Mouse (Mus musculus) frontal cortex, postnatal 25 days (tissue): ENCODE data around the gene Tprg.

Experiments
- DNase-seq, 2 experiments: peaks; one replicate each; pipeline ENCODE4 v3.0.0; 2022; ENCODE audit warnings: low spot score in 2 of 2

Gene Tprg

DNA sequence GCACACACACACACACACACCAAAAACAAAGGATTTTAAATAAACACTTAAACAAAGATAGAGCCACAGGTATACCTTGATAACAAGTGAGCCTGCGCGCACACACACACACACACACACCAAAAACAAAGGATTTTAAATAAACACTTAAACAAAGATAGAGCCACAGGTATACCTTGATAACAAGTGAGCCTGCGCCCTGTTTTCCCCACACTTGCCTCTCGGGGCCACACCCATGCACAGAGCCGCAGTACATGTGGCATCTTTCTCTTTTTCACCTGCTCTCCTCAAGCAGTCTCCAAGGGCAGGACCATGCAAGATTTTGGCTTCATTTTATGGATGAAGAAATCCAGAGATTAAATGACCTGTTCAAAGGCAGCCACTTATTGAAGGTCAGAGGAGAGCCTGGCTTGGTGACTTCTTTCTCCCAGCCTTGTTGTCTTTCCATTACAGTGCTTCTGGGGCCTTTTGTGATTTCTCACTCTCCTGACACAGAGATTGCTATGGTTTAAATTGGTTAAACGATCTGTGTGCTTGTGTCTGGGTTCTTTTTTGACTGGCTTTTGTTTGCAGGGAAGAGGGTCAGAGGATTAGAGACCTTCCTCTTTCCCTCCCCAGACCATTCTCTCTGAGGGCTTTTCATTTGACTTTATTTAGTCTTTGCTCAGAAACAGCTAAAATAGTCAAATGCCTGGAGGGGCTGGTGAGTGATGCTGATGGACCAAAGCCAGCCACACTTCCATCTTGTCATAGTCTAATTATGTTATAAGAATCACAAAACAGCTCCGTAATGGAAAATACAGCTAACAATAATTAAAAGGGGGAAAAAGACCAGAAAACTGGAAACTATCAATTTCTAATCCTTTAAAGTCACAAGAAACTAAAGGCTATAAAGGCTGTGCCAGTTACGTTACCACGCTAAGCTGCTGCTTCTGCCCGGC, 46.9 kb downstream of the Tprg start:
- no peak for DNase-seq

DNA sequence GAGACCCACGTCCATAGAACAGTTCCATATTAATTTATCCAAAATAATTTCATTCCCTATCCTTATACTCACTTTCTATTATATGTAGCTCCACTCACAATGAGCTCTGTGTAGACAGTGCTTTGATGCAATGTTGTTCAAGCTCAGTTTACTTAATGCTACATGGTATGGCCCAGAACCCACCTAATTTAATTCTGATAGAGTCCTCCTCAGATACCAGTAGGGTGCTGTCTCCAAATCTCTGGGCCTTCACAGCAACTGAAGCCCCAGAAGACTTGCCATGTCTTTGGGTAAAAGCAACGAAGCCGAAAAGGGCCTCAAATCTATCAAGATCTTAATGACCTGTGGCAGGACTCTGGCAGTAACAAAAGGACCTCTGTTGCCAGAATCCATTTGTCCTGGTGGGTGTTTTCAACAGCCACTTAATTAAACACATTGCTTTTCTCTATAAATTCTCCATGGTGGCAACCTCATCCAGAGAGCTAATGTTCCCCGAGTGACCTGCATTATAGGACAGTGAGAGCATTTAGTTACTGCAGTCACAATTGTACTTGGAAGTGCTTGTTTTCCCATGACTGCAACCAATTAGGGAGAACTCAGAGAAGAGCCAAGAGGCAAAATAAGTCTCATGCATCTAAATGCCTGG, 48.6 kb downstream of the Tprg start:
- DNase-seq = no peak

DNA sequence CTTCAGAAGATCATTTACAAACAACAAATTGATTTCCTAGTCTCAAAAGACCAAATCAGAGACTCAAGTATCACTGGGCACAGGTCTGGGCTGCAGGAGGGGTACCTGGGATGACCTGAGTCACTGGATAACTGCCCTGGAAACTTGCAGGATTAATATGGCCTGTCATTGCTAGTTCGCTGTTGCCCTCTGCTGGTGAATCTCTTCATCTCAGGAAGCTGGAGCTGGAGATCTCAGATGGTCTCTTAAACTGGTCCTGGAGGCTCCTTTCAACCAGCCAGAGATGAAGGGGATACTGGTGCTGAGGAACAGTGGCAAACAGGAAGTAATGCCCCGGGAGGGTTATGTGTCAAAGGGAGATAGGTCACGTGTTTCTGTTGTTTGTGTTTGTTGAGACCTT, 63.0 kb downstream of the Tprg start:
- peak; percentile 65 to 69 for DNase-seq

DNA sequence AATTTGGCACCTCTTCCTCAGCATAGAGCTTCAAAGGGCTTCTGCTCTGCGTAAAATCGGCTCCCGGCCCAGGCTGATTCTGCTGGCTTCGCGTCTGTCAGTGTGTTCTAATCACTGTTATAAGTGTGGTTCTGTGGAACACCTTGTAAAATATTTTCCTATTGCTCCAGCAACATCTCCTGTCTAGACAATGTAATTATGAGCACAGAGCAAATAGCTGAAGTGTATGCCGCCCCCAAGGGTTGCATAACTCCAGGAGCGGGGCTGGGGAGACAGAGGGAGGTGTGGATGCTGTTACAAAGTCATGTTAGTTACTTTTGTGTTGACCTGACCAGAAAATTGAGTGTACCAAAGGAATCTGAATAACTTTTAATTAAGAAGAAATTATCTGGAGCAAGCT, 81.2 kb downstream of the Tprg start:
- no peak for DNase-seq

DNA sequence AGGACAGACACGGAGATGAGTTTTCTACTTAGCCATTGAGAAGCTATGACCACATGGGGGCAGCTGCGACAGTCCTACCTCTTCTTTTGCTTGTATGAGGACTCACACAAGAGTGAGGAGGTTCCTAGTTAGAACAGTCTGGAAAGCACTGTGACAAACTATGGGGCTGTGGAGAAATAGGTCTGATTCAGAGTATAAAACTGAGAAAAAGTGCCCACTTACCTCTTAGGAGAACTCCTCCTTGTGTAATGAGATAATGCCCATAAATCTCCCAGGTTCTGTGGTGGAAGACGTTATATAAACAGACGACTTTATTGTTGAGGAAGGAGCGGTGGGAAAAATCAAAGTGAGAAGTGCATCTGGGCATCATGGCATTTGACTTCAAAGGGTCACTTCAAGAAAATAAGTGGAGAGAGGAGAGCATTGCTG, 83.4 kb downstream of the Tprg start:
- no peak for DNase-seq

DNA sequence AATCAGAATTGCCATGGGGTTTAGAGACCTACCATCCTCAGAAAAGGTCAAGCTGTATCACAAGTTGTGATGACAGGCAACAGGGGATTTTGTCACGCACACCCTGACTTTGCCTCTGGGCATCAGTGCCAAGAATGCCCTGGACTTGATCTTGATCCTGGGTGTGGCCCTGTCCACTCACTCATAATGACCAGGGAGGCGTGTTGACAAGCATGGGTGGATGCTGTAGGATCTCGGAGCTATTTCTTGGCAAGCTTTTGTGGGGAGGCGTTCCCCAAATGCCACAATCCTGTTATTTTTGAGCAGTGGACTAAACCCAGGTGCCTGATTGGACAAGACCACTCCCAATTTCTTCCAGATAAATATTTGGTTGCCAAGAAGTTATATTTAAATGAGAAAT, 87.5 kb downstream of the Tprg start:
- DNase-seq = no peak

DNA sequence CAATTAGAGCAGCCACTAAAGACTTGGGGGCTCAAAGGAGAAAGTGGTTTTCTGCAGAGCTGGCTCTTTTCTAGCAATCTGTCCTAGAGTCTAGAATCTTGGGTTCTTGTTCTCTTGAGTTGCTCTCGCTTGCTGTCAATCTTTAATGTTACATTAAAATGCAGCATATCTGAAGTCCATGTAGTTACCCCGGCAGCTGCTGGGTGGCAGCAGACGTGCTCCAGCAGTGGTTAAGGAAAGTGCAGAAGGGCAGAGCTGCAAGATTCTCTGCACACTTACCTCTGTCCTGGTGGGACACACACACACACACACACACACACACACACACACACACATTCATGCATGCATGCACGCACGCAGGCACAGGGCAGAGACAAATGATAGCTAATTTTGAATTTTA, 88.2 kb downstream of the Tprg start:
- DNase-seq = no peak

DNA sequence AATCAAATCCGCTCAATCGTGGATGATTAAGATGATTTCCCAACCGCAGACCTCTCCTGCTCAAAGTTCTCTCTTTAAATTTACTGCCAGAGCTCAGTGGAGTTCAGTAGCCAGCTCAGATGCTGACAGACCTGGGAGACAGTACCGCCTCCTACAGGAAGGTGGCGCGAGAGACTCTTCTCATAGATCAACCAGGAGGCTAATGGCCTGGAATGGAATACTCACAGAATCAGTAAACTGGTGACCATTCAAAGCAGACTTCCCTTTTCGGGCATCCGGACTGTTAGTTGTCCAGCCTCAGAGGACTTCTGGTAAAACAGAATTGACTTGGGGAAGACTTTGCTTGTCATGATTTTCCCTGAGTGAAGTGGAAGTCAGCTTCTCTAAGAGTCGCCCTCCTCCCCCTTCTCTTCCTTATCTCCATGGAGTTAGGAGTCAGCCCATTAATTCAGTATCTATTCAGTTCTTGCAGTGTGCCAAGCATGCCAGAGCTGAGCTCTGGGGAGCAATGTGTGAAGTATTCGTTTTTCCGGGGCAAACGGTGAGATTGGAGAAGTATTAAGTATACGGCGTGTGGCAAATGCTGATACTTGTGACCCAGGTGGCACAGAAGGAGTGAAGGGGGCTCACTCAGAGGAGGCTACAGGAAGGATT, 90.2 kb downstream of the Tprg start:
- DNase-seq = peak; percentile 64 to 66

DNA sequence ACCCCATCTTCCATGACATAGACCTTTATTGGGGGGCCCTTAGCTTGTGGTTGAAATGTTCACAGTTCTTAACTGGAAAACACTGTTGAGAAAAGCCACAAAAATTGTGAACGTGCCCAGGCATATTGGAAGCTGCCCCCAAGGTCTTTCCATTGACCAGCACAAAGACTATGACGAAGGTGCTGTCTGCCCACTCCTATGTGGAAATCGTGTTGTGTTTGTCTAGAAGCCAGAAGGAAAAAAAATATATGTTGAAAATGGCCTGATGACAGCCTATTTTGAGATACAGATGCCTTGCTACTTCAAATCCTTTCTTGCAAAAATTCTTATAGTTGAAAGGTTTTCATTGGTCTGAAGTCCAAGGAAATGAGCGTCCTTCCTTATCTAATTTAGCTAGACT, 91.1 kb downstream of the Tprg start:
- DNase-seq = no peak

DNA sequence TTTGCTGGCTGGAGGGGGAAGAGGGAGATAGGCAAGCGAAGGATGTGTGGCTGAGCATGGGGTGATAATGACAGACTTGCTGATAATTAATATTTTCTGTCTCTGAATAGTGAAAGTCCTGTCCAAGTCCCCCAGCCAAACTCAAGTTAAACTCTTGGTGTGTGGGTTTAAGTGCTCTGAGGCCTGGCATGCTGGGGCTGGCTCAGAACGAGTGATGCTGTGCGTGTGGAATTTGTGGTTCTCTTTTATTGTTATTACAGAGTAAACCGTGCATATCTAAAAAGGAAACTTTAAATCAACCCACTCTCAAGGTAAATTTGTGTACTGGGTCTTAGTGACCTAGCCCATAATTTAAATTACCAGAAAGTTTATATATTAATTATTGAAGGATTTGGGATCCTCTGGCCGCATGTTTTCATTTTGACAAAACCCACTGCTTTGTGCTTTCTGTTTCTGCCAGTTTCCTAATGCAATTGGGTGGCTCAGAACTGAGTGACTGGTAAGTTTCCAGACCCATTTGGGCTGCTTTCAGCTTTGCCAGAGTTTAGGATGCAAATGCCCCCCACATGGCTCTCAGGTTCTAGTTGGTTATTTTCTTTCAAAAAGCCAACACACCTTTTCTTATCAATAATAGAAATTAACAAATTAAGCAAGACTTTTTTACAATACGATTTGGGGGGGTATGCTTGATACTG, 99.0 kb downstream of the Tprg start:
- DNase-seq = no peak

DNA sequence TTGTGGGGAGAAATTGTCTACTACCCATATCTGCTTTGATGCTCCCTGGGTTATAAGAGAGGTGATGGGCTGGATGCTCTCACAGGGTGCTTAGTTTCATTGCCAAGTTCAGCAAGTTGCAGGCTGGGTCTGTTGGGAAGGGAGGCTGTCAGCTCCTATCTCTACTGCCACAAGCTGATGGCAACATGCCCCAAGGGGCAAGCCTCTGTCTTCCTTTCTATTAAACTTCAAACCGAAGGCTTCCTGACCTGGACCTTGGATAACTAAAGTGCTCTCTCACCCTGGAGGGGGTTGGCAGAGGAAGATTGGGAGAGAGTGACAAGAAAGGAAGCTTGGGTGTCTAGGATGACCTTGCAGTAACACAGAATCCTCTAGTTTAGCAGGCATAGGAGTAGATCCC, 108.1 kb downstream of the Tprg start:
- no peak for DNase-seq

DNA sequence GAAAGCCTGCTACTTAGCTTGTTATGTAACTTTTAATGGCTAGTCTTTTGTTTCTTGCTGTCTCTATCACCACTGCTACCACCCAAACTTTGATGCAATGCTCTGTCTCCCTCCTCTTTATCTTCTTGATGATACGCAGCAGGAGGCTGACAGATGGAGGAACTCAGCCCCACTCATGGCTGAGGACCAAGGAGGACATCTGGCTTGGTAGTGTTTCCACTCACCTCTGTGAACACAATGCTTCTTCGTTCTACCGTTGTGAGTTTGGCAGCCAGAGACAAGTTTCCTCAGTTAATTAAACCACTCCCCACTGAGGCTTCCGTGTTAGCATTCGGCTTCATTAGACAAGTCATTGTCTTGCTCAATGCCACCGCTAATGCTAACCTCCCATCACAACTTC, 117.5 kb downstream of the Tprg start:
- no peak for DNase-seq

DNA sequence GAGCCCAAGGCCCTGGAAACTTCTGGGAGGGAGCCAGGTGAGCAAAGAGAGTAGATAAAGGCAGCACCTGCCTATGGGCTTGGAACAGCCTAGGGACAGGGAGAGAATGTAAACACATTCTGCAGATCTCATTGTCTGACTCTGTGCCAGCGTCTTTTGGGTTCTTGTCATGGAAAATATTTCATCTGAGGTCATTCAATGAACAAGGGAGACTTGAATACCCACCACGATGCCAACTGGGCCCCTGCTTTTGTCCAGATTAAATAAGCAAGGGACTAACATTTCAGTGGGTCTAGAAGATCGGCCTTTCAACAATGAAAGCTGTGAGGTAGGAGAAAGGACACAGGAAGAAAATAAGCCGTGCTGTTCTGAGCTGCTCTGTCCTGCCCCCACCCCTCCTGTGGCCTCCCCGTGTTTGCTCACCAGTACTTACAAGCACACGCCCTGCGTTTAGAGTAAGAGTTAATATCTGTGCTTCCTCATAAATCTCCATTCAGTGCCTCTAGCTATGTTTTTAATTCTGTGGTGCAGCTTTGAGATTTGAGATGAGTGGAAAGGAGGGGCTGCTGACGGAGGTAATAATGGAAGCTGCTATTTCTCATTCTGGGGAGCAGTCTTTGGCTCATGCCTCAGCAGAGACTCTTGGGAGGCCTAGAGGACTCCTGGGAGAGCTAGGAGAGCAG, 120.7 kb downstream of the Tprg start:
- DNase-seq = no peak

DNA sequence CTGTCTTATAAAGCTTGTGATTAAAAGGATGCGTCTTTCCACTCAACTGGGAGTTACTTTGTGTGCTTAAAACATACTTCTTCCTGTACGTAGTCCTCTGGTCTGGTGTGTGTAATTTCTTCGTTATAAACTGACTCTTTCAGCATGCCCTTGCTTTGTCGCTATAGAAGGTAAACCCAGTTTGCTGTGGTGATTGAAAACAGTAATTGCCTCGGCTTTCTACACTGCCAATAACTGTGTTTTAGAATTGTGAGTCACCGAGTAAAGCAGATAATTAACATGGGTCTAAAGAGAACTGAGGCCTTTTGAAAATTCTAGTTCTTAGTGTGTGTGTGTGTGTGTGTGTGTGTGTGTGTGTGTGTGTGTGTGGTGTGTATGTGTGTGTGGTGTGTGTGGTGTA, 121.4 kb downstream of the Tprg start:
- no peak for DNase-seq

DNA sequence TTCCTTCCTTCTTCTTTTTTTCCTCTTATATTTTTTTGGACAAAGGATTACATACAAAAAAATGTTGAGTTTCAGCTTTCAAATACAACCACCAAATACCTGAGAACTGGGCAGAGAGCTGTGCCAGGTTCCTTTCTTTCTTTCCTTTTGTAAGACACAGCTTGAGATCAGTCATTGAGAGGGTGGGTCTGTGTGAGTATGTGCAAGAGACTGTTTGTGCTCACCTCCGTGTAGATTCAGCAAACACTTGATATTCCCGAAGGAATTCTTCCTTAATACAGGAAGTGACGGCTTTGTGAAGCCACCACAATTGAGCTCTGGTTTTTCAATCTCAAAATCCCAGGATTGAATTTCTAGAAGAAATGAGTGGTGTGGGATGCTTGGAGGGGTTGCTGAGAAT, 124.7 kb downstream of the Tprg start:
- DNase-seq = no peak

DNA sequence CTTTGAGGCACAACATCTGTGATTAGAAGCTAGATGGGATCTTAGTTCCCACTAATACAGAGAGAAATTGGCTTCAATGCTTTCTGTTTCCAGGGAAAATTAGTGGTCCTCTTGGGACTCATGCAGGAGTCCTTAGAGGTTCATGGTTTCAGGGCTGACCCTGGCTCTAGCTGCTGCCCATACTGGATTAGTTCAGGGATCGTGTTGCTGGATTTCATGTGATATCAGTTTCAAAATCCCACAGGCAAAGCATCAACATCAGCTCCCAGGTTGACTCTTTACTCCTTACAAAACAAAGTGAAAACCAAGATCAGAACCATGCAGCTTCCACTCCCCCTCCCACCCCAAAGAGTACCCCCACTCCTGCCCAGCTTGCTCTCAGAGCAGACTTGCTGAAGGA, 127.3 kb downstream of the Tprg start:
- no peak for DNase-seq

DNA sequence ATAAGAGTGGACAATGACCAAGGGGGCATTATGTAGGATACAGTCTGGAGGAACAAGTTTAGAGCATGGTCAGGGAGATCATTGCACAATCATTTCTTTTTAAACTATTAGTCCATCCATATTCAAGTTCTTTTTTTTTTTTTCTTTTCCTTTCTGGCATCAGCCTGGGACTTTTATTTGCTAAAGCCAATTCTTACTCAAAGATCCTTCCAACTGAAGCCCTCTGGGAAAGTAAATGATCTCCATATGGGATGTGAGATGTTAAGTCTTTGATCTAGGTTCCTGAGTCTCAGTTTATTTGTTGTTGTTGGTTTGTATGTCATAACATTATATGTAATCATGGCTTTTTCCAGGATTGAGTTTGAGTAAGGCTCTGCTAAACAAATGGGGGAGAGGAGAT, 128.6 kb downstream of the Tprg start:
- DNase-seq = no peak

DNA sequence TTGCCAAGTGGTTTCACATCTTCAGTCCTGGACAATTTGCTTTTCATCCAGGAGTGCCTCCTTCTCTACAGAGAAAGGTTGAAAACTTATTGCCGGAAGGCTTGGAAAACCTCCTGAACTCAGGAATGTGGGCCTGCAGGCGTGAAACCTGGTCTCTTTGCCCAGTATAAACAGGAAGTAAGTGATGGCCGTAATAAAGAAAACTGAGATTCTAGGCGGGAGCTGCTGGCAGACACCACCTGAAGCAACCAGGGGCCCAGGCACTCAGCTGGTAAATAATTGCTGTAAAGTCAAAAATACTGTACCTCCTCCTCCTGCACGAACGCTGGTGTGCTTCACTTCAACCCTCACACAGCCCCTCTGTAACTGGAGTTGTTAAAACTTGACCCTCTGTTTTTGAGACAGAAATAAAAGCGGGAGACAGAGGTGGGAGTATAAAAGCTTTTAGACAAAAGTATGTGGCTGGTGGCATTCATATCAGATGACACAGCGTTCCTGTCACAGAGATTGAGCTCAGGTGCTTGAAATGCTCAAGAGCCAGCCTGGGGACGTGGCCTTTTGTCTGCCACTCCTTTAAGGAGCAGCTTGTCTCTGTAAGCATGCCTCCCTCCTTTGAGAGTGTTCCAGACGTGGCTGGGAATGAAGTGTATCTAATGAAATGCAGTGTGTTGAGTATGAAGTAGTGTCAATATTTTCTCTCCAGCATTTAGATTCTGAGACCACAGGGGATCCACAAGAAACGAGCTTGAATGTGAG, 131.4 kb downstream of the Tprg start:
- DNase-seq = no peak

DNA sequence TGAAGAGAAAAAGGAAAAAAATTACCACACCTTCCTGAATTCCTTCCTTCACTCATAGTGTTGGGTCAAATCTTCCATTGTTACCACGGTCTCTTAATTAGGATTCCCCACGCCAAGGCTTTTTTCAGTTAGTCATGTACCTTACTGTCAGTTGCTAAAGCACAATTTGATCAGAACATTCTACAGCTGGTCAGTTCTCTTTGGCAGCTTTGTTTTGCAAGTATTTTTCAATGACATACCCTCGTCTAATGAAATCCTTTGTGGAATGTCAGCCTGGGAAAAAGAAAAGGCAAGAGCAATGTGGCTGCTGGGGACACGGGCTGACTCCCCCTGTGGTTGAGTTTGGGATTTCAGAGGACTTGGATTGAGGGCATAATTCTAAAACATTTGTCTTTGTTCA, 136.4 kb downstream of the Tprg start:
- DNase-seq = no peak

DNA sequence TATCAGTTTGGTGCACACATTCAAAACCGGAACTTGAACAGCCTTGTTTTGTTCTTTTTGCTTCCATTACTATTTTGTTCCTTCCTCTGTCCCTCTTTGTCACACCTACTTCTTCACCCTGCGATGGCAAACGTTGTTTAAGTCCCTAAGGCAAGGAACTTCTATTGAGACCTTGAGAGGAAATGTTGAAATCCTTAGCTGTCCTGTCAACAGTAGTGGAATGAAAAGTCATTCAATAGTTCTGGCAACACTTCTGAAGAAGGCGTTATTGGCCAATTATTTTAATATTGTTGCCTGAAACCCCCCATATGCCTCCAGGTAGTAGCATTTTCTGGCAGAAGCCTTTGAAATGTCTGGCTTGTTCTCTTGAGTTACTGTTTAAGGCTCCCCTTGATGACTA, 137.4 kb downstream of the Tprg start:
- DNase-seq = no peak

DNA sequence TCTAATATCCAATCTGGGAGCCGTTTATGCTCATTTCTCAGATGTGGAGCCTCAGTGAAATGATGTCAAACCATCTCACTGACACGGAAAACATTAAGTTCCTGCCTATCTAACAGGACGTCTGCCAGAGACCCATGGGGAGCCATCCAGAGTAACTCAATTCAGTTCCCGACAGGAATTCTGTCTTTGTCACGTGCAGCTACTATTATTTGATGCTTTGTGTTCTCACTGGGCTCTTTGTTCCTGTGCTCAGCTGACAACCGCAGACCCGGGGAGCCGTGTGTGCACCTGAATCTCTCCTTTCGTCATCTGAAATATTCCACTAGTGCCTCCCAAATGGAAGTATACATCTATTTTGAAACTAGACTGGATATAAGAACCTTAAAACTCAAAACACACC, 138.3 kb downstream of the Tprg start:
- DNase-seq = no peak
